ENCODE assay signal across 27 mouse cellular contexts in the genomic region with DNA sequence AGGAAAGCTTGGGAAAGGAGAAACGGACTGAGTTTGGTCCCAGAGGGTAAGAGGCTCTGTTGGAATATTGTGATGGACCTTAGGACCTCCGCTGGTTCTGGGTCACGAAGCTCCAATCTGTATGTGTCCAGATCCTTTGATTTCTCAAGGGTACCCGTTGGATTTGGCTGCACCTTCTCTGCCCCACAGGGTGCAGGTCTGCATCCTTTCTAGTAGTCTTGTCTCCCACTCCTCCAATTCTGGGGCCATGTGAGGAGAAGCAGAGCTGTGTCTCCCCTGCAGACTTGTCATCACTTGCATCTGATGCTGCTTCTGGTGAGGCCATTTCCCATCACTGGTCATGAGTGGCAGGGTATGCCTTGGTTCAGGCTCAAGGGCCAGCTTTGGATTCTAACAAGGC. TPM values are rescaled to one million over a fixed set of nuclear protein-coding genes. Genes with fewer than 3 reads are reported as not detected.
A peak's percentile ranks its signal among the peaks of the same experiment; 100 is the strongest.
DNase-seq lines count a peak whose midpoint lies in the region; ATAC-seq and TF ChIP-seq lines count a peak whose summit lies in the region.
"Had no signal": no experiment of that assay in that cellular context is flagged by ENCODE, and none has a peak within 500 bp of the region (broad histone marks: within the 10 kb centered on the region; RNA-seq: fewer than 3 reads in every experiment).

No protein-coding gene starts in this region.

- H3K9ac ChIP-seq in forebrain, embryonic 16.5 days (replicated peaks; ENCODE audit: low read depth, low read length): no peak overlapping the region
- no peak overlapping the region for H3K9ac ChIP-seq in forebrain, embryonic 12.5 days
- H3K9ac ChIP-seq: embryonic facial prominence, embryonic 13.5 days; hindbrain, embryonic 14.5 days had no signal

- no peaks in the 10 kb centered on the region for H3K36me3 ChIP-seq in forebrain, embryonic 16.5 days (ENCODE audit: control insufficient read depth, insufficient read depth)
- H3K36me3 ChIP-seq in forebrain, embryonic 12.5 days (replicated peaks): no peaks in the 10 kb centered on the region
- H3K36me3 ChIP-seq: embryonic facial prominence, embryonic 10.5 days; embryonic facial prominence, embryonic 13.5 days; G1E; heart, embryonic 10.5 days; heart, embryonic 13.5 days had no signal

- no peaks in the 10 kb centered on the region for H3K9me3 ChIP-seq in forebrain, embryonic 16.5 days (ENCODE audit: control insufficient read depth, low read length)
- H3K9me3 ChIP-seq in forebrain, embryonic 12.5 days: no peaks in the 10 kb centered on the region
- H3K9me3 ChIP-seq: embryonic facial prominence, embryonic 10.5 days; embryonic facial prominence, embryonic 13.5 days; heart, embryonic 10.5 days; heart, embryonic 13.5 days had no signal

- no peak overlapping the region for H3K4me2 ChIP-seq in forebrain, embryonic 16.5 days (ENCODE audit: low read length)
- no peak overlapping the region for H3K4me2 ChIP-seq in forebrain, embryonic 12.5 days
- H3K4me2 ChIP-seq: embryonic facial prominence, embryonic 13.5 days; heart, embryonic 13.5 days; hindbrain, embryonic 14.5 days had no signal

- WGBS in forebrain, embryonic 16.5 days: 90% methylated on average over 4 of the region's 4 CpGs
- WGBS in forebrain, embryonic 12.5 days: 90% methylated on average over 4 of the region's 4 CpGs

- no peaks in the 10 kb centered on the region for H3K27me3 ChIP-seq in forebrain, embryonic 16.5 days (replicated peaks; ENCODE audit: control insufficient read depth, insufficient read depth, low read length)
- peaks cover 51% of the 10 kb centered on the region for H3K27me3 ChIP-seq in forebrain, embryonic 12.5 days
- H3K27me3 ChIP-seq: Patski had no signal

- H3K4me1 ChIP-seq in forebrain, embryonic 16.5 days (replicated peaks; ENCODE audit: control insufficient read depth, insufficient read depth, low read length): peaks cover 46% of the 10 kb centered on the region
- peaks cover 22% of the 10 kb centered on the region for H3K4me1 ChIP-seq in forebrain, embryonic 12.5 days

- H3K27ac ChIP-seq in forebrain, embryonic 16.5 days (ENCODE audit: low read length): peak overlapping the region; percentile 47
- H3K27ac ChIP-seq in forebrain, embryonic 12.5 days: no peak overlapping the region
- peak overlapping the region; percentile 93; the same call in 1 of the 2 replicates for H3K27ac ChIP-seq in left cerebral cortex, adult 2 months
- H3K27ac ChIP-seq: embryonic facial prominence, embryonic 10.5 days; embryonic facial prominence, embryonic 13.5 days; gastrocnemius, adult 2 months; heart, embryonic 10.5 days; heart, embryonic 13.5 days; hindbrain, embryonic 14.5 days; hindbrain, postnatal 0 days had no signal

- intact Hi-C loops in left cerebral cortex, adult 2 months (cut with DNase I): loop anchor here (5.0 to 10.0 kb wide), 2 partner anchors 170 to 268 kb away; a partner anchor contains a TSS
- intact Hi-C loops in left cerebral cortex, postnatal 25 days (cut with DNase I): loop anchor here (10.0 kb wide), 1 partner anchor 268 kb away; a partner anchor contains a TSS

- ATAC-seq in forebrain, embryonic 16.5 days: no peak
- no peak for ATAC-seq in forebrain, embryonic 12.5 days (ENCODE audit: low FRiP score)
- ATAC-seq: hindbrain, postnatal 0 days; inflammation-experienced regulatory T-cells, adult 6 months; intestine, embryonic 16.5 days; Patski had no signal

- no peak overlapping the region for H3K4me3 ChIP-seq in forebrain, embryonic 16.5 days (replicated peaks; ENCODE audit: low read length)
- H3K4me3 ChIP-seq in forebrain, embryonic 12.5 days (replicated peaks): no peak overlapping the region
- no peak overlapping the region for H3K4me3 ChIP-seq in left cerebral cortex, adult 2 months
- H3K4me3 ChIP-seq: embryonic facial prominence, embryonic 10.5 days; embryonic facial prominence, embryonic 13.5 days; erythroblast, embryonic 14.5 days; gastrocnemius, adult 2 months; heart, embryonic 10.5 days; heart, embryonic 13.5 days had no signal

- DNase-seq in cerebellum, adult 11-12 months: peak; percentile 54
- DNase-seq in cerebellum, adult 11 months: no peak
- DNase-seq in cerebellum, postnatal 10 days: peak; percentile 27
- DNase-seq in cerebellum, postnatal 36 days: no peak
- peak in 1 of 2 experiments; percentile 8 for DNase-seq in left cerebral cortex, adult 2 months (ENCODE audit: extremely low spot score in 1 of 2, low spot score in 2 of 2)
- DNase-seq in left cerebral cortex, postnatal 25 days (ENCODE audit: low spot score in 2 of 2): no peak
- DNase-seq: adrenal gland, postnatal 36 days; embryo, embryonic 11 days; gastrocnemius, adult 2 months; gastrocnemius, postnatal 14 days; heart, adult 18-20 months; heart, postnatal 4 days; kidney, adult 18-20 months; kidney, adult 9 months had no signal

- TF ChIP-seq CTCF in left cerebral cortex, adult 2 months (IDR thresholded peaks at IDR 0.05): no peak

RNA-seq across cellular contexts. Expression of a gene that starts 2.7 kb away (rescaled TPM):
- polyA plus RNA-seq in forebrain, embryonic 16.5 days (2015; fragmentation: Nextera tagmentation; extraction: Ambion mirVana): 2.5 and 2.6 TPM in 2 replicates
- polyA plus RNA-seq in forebrain, embryonic 12.5 days (2016; fragmentation: Nextera tagmentation; extraction: Ambion mirVana): 0.43 and 1.4 TPM in 2 replicates
- total RNA-seq in left cerebral cortex, adult 2 months (2021): 100 to 1,000 TPM; 151 to 160 TPM
- total RNA-seq in left cerebral cortex, postnatal 25 days (2021): 100 to 1,000 TPM; 139 to 145 TPM
- total RNA-seq: G1E had no signal

RNA-seq across cellular contexts. Expression of a gene that starts 26.4 kb away (rescaled TPM):
- polyA plus RNA-seq in forebrain, embryonic 16.5 days (2015; fragmentation: Nextera tagmentation; extraction: Ambion mirVana): 174 and 175 TPM in 2 replicates
- 129 and 138 TPM in 2 replicates for polyA plus RNA-seq in forebrain, embryonic 12.5 days (2016; fragmentation: Nextera tagmentation; extraction: Ambion mirVana)
- 100 to 1,000 TPM; 101 to 109 TPM for total RNA-seq in left cerebral cortex, adult 2 months (2021)
- 100 to 1,000 TPM; 103 to 113 TPM for total RNA-seq in left cerebral cortex, postnatal 25 days (2021)

Comparison
In these comparisons a context has a peak if more than half of its experiments do, and no peak if none do; other contexts are left out.
1. DNase-seq: peak in cerebellum, adult 11-12 months (single experiment) and cerebellum, postnatal 10 days (2 of 2); none in cerebellum, adult 11 months (single experiment), cerebellum, postnatal 36 days (0 of 2) and left cerebral cortex, postnatal 25 days (0 of 2).